Mouse (Mus musculus) MEL (cell line): Measurements from ENCODE around the gene Dnajb14.

ENCODE experiments used
- CHD1 ChIP-seq: IDR thresholded peaks from 2 replicates; pipeline ENCODE4 v1.6.1; 2012; ENCODE audit warnings: low read depth, mild to moderate bottlenecking, inconsistent platforms, low read length, improper control_type of control experiment
- CTCF ChIP-seq, 3 experiments: IDR thresholded peaks in 2 of 3; conservative IDR thresholded peaks in 1 of 3; 2 replicates each; pipeline ENCODE4 v1.5.1; 2011 to 2012; ENCODE audit warnings: low read length in 3 of 3, low read depth in 2 of 3, mild to moderate bottlenecking in 2 of 3, improper control_type of control experiment in 1 of 3, inconsistent platforms in 1 of 3, mixed read lengths in 1 of 3, moderate library complexity in 1 of 3; ENCODE audit not compliant: control insufficient read depth in 1 of 3, insufficient read depth in 1 of 3, poor library complexity in 1 of 3, severe bottlenecking in 1 of 3
- ETS1 ChIP-seq: IDR thresholded peaks from 2 replicates; pipeline ENCODE4 v1.6.1; 2012; ENCODE audit warnings: low read depth, mild to moderate bottlenecking, inconsistent platforms, low read length, improper control_type of control experiment, moderate library complexity
- HCFC1 ChIP-seq: IDR thresholded peaks from 2 replicates; pipeline ENCODE4 v1.6.1; 2012; ENCODE audit warnings: low read depth, mild to moderate bottlenecking, inconsistent platforms, low read length, improper control_type of control experiment, moderate library complexity
- MAFK ChIP-seq: IDR thresholded peaks from 2 replicates; pipeline ENCODE4 v1.6.1; 2011; ENCODE audit warnings: low read depth, mild to moderate bottlenecking, low read length, improper control_type of control experiment, borderline replicate concordance
- MAX ChIP-seq: IDR thresholded peaks from 2 replicates; pipeline ENCODE4 v1.6.1; 2011; ENCODE audit warnings: low read length, improper control_type of control experiment
- MAZ ChIP-seq: IDR thresholded peaks from 2 replicates; pipeline ENCODE4 v1.6.1; 2012; ENCODE audit warnings: low read depth, mild to moderate bottlenecking, inconsistent platforms, low read length, improper control_type of control experiment
- MEF2A ChIP-seq: IDR thresholded peaks from 2 replicates; pipeline ENCODE4 v1.6.1; 2014; ENCODE audit warnings: low read depth, mild to moderate bottlenecking, inconsistent platforms, low read length, improper control_type of control experiment; ENCODE audit not compliant: poor library complexity, insufficient replicate concordance, severe bottlenecking; ENCODE audit errors: extremely low read depth
- NRF1 ChIP-seq: IDR thresholded peaks from 2 replicates; pipeline ENCODE4 v1.6.1; 2014; ENCODE audit warnings: low read depth, mild to moderate bottlenecking, inconsistent platforms, low read length, improper control_type of control experiment, moderate library complexity; ENCODE audit not compliant: poor library complexity, insufficient read depth, severe bottlenecking
- POLR2A ChIP-seq, 2 experiments: IDR thresholded peaks; 2 replicates each; pipeline ENCODE4 v1.6.1; 2011 to 2012; ENCODE audit warnings: low read length in 2 of 2, mild to moderate bottlenecking in 2 of 2, control low read depth in 1 of 2, improper control_type of control experiment in 1 of 2, low read depth in 1 of 2, moderate library complexity in 1 of 2; ENCODE audit not compliant: control insufficient read depth in 1 of 2, insufficient read depth in 1 of 2, poor library complexity in 1 of 2
- POLR2AphosphoS5 ChIP-seq: IDR thresholded peaks from 2 replicates; pipeline ENCODE4 v1.6.1; 2012; ENCODE audit warnings: low read depth, borderline replicate concordance, mild to moderate bottlenecking, inconsistent platforms, low read length, moderate library complexity, mixed read lengths
- RCOR1 ChIP-seq: IDR thresholded peaks from 2 replicates; pipeline ENCODE4 v1.6.1; 2012; ENCODE audit warnings: low read depth, mild to moderate bottlenecking, inconsistent platforms, low read length, improper control_type of control experiment
- ZKSCAN1 ChIP-seq: IDR thresholded peaks from 2 replicates; pipeline ENCODE4 v1.6.1; 2012; ENCODE audit warnings: low read depth, mild to moderate bottlenecking, inconsistent platforms, low read length, improper control_type of control experiment, moderate library complexity
- ZMIZ1 ChIP-seq: IDR thresholded peaks from 2 replicates; pipeline ENCODE4 v1.6.1; 2012; ENCODE audit warnings: low read depth, mild to moderate bottlenecking, inconsistent platforms, low read length, improper control_type of control experiment, moderate library complexity

- TF ChIP-seq MAFK (no peak), ZMIZ1 (no peak), ETS1 (peak; percentile 56; the same call in 1 of the 2 replicates), MAZ (0 out of 2 replicates have a peak, but pooled peaks have one; percentile 25), ZKSCAN1 (no peak), POLR2A (IDR thresholded peaks at IDR 0.05; ENCODE audit: control insufficient read depth in 1 of 2, insufficient read depth in 1 of 2, low read depth in 1 of 2, low read length in 2 of 2, poor library complexity in 1 of 2) (no peak), CHD1 (no peak), MAX (no peak), CTCF (IDR thresholded peaks at IDR 0.05 in 2 of 3, conservative IDR thresholded peaks at IDR 0.05 in 1 of 3; ENCODE audit: control insufficient read depth in 1 of 3, insufficient read depth in 1 of 3, low read depth in 2 of 3, low read length in 3 of 3, poor library complexity in 1 of 3, severe bottlenecking in 1 of 3) (no peak), RCOR1 (peak; percentile 43), NRF1 (no peak), HCFC1 (no peak), POLR2AphosphoS5 (no peak), MEF2A (no peak)
Measured at GRCm38 (mm10) chr3:137896867-137897266, 29.4 kb downstream of the Dnajb14 start.
